Mouse (Mus musculus): Measurements from ENCODE around the gene Asap2.

DNA sequence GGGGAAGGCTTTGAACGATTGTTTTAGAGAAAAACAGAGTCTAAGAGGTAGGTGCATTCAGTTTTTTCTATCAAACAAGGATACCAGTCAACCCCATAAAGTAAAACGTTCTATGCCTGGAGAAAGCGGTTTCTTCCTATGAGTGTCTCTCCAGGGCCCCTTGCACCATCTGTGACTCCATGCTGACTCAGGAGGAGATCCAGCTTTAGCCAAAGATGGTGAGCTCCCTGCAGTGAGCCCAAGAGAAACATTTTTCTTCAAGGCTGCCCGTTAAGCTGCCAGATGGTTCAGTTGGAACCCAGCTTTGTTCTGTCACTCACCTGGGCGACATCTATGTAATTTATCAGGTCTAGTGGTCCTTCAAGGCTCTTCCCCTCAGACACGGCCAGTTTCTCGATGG is 284.2 kb downstream of the Asap2 start:
- TF ChIP-seq CTCF (IDR thresholded peaks at IDR 0.05; ENCODE audit: low read depth, low read length) = no peak
- no peak for TF ChIP-seq EP300 (IDR thresholded peaks at IDR 0.05; ENCODE audit: insufficient read depth, low read depth, low read length)
- no peak for TF ChIP-seq POLR2A (IDR thresholded peaks at IDR 0.05; ENCODE audit: insufficient read depth, low read length)

All from ES-Bruce4 (cell line).